Mouse (Mus musculus): ENCODE measurements at regions not wholly inside any gene's neighbourhood (a gene's known extent, or its start where the extent isn't known, plus 50 kb on each side); places are given as distances from the start of the nearest gene placed in this dataset.

GRCm38 (mm10) chr14:110685247-110685646 lies 69.7 kb downstream of the Slitrk6 start:
- DNase-seq (ENCODE audit: low spot score) (no peak), ATAC-seq (replicated peaks; ENCODE audit: low FRiP score, low read depth) (no peak)
- no peaks in the 10 kb centered on the region for H3K9me3 ChIP-seq (replicated peaks; ENCODE audit: low read length)

GRCm38 (mm10) chr14:110679741-110680140 lies 75.2 kb downstream of the Slitrk6 start:
- no peak for ATAC-seq (replicated peaks; ENCODE audit: low FRiP score, low read depth)
- H3K27me3 ChIP-seq (ENCODE audit: insufficient read depth, low read length): no peaks in the 10 kb centered on the region
- no peak overlapping the region for H3K27ac ChIP-seq
- H3K9me3 ChIP-seq (replicated peaks; ENCODE audit: low read length): no peaks in the 10 kb centered on the region
- no peak overlapping the region for H3K4me3 ChIP-seq (replicated peaks; ENCODE audit: low read depth, low read length)
- no peaks in the 10 kb centered on the region for H3K4me1 ChIP-seq (replicated peaks; ENCODE audit: insufficient read depth, low read length)
- H3K4me2 ChIP-seq (ENCODE audit: low read length): no peak overlapping the region
- WGBS: 73% methylated on average over 1 of the region's 1 CpGs
- no peak for TF ChIP-seq CTCF (IDR thresholded peaks at IDR 0.05; ENCODE audit: low read depth)
- no peak overlapping the region for H3K9ac ChIP-seq (ENCODE audit: low read depth, low read length)
- no peak for DNase-seq (ENCODE audit: low spot score)
- no peaks in the 10 kb centered on the region for H3K36me3 ChIP-seq (ENCODE audit: insufficient read depth, low read length)

More at GRCm38 (mm10) chr14:110685247-110685646, 69.7 kb downstream of the Slitrk6 start:
- H3K4me2 ChIP-seq (ENCODE audit: low read length): no peak overlapping the region
- TF ChIP-seq CTCF (IDR thresholded peaks at IDR 0.05; ENCODE audit: low read depth): no peak
- 89% methylated on average over 1 of the region's 1 CpGs for WGBS
- H3K4me3 ChIP-seq (replicated peaks; ENCODE audit: low read depth, low read length): no peak overlapping the region
- no peak overlapping the region for H3K9ac ChIP-seq (ENCODE audit: low read depth, low read length)
- no peaks in the 10 kb centered on the region for H3K36me3 ChIP-seq (ENCODE audit: insufficient read depth, low read length)
- H3K27me3 ChIP-seq (ENCODE audit: insufficient read depth, low read length): no peaks in the 10 kb centered on the region
- H3K27ac ChIP-seq: no peak overlapping the region
- no peaks in the 10 kb centered on the region for H3K4me1 ChIP-seq (replicated peaks; ENCODE audit: insufficient read depth, low read length)

- Histone ChIP-seq H3K4me3 (replicated peaks; ENCODE audit: low read depth, low read length) (no peak overlapping the region), H3K4me2 (ENCODE audit: low read length) (no peak overlapping the region), H3K27ac (no peak overlapping the region), H3K27me3 (ENCODE audit: insufficient read depth, low read length) (no peaks in the 10 kb centered on the region), H3K36me3 (ENCODE audit: insufficient read depth, low read length) (no peaks in the 10 kb centered on the region), H3K4me1 (replicated peaks; ENCODE audit: insufficient read depth, low read length) (no peaks in the 10 kb centered on the region), H3K9me3 (replicated peaks; ENCODE audit: low read length) (no peaks in the 10 kb centered on the region), H3K9ac (ENCODE audit: low read depth, low read length) (no peak overlapping the region)
- ATAC-seq (replicated peaks; ENCODE audit: low FRiP score, low read depth) (no peak), DNase-seq (ENCODE audit: low spot score) (no peak)
- 64% methylated on average over 1 of the region's 1 CpGs for WGBS
- no peak for TF ChIP-seq CTCF (IDR thresholded peaks at IDR 0.05; ENCODE audit: low read depth)
These were observed 89.2 kb downstream of the Slitrk6 start for GRCm38 (mm10) chr14:110665712-110666111.

- no peak overlapping the region for H3K9ac ChIP-seq (ENCODE audit: low read depth, low read length)
- H3K4me2 ChIP-seq (ENCODE audit: low read length): no peak overlapping the region
- no peaks in the 10 kb centered on the region for H3K9me3 ChIP-seq (replicated peaks; ENCODE audit: low read length)
- no peaks in the 10 kb centered on the region for H3K27me3 ChIP-seq (ENCODE audit: insufficient read depth, low read length)
- WGBS: 67% methylated on average over 2 of the region's 2 CpGs
- no peak overlapping the region for H3K27ac ChIP-seq
- no peak for TF ChIP-seq CTCF (IDR thresholded peaks at IDR 0.05; ENCODE audit: low read depth)
- ATAC-seq (replicated peaks; ENCODE audit: low FRiP score, low read depth) (no peak), DNase-seq (ENCODE audit: low spot score) (no peak)
- H3K4me3 ChIP-seq (replicated peaks; ENCODE audit: low read depth, low read length): no peak overlapping the region
- H3K36me3 ChIP-seq (ENCODE audit: insufficient read depth, low read length): no peaks in the 10 kb centered on the region
- no peaks in the 10 kb centered on the region for H3K4me1 ChIP-seq (replicated peaks; ENCODE audit: insufficient read depth, low read length)
These were observed 91.7 kb downstream of the Slitrk6 start for GRCm38 (mm10) chr14:110663231-110663630.

GRCm38 (mm10) chr14:110634147-110634546 lies 120.8 kb downstream of the Slitrk6 start:
- H3K9me3 ChIP-seq (replicated peaks; ENCODE audit: low read length): no peaks in the 10 kb centered on the region
- DNase-seq (ENCODE audit: low spot score): no peak
- no peak overlapping the region for H3K9ac ChIP-seq (ENCODE audit: low read depth, low read length)
- H3K36me3 ChIP-seq (ENCODE audit: insufficient read depth, low read length): no peaks in the 10 kb centered on the region
- H3K4me1 ChIP-seq (replicated peaks; ENCODE audit: insufficient read depth, low read length): no peaks in the 10 kb centered on the region
- ATAC-seq (replicated peaks; ENCODE audit: low FRiP score, low read depth): no peak
- no peak overlapping the region for H3K4me3 ChIP-seq (replicated peaks; ENCODE audit: low read depth, low read length)
- no peak overlapping the region for H3K27ac ChIP-seq
- no peak for TF ChIP-seq CTCF (IDR thresholded peaks at IDR 0.05; ENCODE audit: low read depth)
- H3K27me3 ChIP-seq (ENCODE audit: insufficient read depth, low read length): no peaks in the 10 kb centered on the region
- H3K4me2 ChIP-seq (ENCODE audit: low read length): no peak overlapping the region
- WGBS: 81% methylated on average over 3 of the region's 3 CpGs

GRCm38 (mm10) chr14:110623716-110624115 lies 131.2 kb downstream of the Slitrk6 start:
- Histone ChIP-seq H3K36me3 (ENCODE audit: insufficient read depth, low read length) (no peaks in the 10 kb centered on the region), H3K9me3 (replicated peaks; ENCODE audit: low read length) (no peaks in the 10 kb centered on the region), H3K4me3 (replicated peaks; ENCODE audit: low read depth, low read length) (no peak overlapping the region), H3K27ac (no peak overlapping the region), H3K9ac (ENCODE audit: low read depth, low read length) (no peak overlapping the region), H3K4me2 (ENCODE audit: low read length) (no peak overlapping the region), H3K4me1 (replicated peaks; ENCODE audit: insufficient read depth, low read length) (no peaks in the 10 kb centered on the region), H3K27me3 (ENCODE audit: insufficient read depth, low read length) (no peaks in the 10 kb centered on the region)
- DNase-seq (ENCODE audit: low spot score): peak; percentile 10
- ATAC-seq (replicated peaks; ENCODE audit: low FRiP score, low read depth): no peak
- no peak for TF ChIP-seq CTCF (IDR thresholded peaks at IDR 0.05; ENCODE audit: low read depth)
- 53% methylated on average over 2 of the region's 2 CpGs for WGBS

- H3K4me3 ChIP-seq (replicated peaks; ENCODE audit: low read depth, low read length): no peak overlapping the region
- H3K27ac ChIP-seq: no peak overlapping the region
- no peak for ATAC-seq (replicated peaks; ENCODE audit: low FRiP score, low read depth)
- 52% methylated on average over 3 of the region's 3 CpGs for WGBS
- no peaks in the 10 kb centered on the region for H3K27me3 ChIP-seq (ENCODE audit: insufficient read depth, low read length)
- no peaks in the 10 kb centered on the region for H3K36me3 ChIP-seq (ENCODE audit: insufficient read depth, low read length)
- peak; percentile 6 for DNase-seq (ENCODE audit: low spot score)
- TF ChIP-seq CTCF (IDR thresholded peaks at IDR 0.05; ENCODE audit: low read depth): no peak
- H3K9ac ChIP-seq (ENCODE audit: low read depth, low read length): no peak overlapping the region
- H3K4me1 ChIP-seq (replicated peaks; ENCODE audit: insufficient read depth, low read length): no peaks in the 10 kb centered on the region
- H3K4me2 ChIP-seq (ENCODE audit: low read length): no peak overlapping the region
- H3K9me3 ChIP-seq (replicated peaks; ENCODE audit: low read length): no peaks in the 10 kb centered on the region
These were observed 136.4 kb downstream of the Slitrk6 start for GRCm38 (mm10) chr14:110618496-110618920.

All from kidney, postnatal 0 days (tissue).